Mouse (Mus musculus): ENCODE data around the gene Prkacb.

Gene Prkacb

DNA sequence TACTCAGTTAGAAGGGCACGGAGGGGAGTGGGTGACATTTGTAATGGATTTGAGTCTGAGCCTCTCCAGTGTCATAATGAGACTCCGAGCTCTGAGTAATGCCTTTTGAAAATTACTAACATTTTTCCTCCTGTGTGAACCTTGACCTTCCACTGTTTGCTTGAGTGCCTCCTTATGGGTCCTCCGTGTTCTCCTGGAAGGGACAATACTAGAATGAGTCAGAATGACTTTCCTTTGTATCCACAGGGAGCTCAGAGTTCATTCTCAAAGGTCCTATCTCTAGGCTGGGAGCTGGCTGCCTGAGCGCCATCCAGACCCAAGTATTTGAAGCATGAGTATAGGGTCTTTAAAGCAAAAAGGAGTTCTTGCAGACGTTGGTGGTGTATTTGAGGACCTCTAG is 94.5 kb downstream of the Prkacb start:
- DNase-seq = no peak

DNA sequence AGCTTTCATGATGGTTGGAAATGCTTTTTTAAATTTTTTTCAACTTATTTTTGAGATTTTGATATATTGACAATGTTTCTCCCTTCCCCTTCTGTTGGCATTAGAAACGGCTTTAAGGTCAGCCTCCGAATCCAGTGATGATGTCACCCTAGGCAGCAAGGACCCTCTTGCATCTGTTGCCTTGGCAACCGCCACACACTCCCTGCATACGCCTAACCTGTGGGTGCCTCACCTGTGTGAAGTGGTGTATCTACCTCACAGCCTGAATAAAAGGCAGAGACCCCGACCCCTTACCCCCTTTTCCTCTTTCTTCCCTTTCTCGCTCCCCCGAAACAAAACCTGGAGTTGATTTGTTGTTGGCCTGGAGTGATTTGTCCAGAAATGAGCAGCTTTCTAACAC is 100.5 kb downstream of the Prkacb start:
- no peak for DNase-seq

GRCm38 (mm10) chr3:146711559-146711958 is 101.2 kb downstream of the Prkacb start:
- DNase-seq = peak; percentile 24 to 28

DNA sequence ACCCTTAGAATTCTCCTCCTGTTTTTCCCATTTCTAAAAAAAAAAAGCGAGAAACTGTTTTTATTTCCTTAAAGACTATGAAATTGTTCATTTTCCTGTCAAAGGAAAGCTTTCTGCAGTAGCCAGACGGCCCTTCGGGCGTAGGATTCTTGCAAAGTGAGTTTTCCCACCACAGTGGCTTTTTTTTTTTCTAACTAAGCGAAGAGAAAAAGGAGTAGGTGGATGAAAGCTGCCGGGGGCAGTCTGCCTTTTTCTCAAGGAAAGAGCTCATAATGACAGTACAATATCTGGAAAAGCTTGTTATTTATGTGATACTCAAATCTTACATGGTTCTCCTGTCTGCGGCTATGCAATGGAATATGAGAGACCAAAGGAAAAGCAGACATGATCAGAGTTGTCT is 101.7 kb downstream of the Prkacb start:
- DNase-seq = no peak

DNA sequence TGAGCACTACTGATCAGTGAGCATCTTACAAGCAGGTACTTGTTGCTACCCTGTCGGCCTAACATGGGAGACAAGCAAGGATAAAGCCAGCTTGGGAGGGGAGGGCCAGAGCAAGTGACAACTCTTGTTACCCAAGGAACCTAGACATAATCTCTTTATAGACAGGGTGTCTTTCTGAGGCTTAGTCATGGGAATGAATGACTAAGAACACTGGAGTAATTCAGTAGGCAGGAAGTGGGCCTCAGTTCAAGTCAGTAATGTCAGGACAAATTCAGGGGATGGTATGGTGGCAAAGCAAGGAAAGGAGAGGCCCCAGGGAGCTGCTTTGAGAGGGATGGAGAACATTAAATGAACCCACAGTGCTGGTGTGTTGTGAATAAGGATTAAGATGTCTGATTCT is 103.7 kb downstream of the Prkacb start:
- DNase-seq = no peak

DNA sequence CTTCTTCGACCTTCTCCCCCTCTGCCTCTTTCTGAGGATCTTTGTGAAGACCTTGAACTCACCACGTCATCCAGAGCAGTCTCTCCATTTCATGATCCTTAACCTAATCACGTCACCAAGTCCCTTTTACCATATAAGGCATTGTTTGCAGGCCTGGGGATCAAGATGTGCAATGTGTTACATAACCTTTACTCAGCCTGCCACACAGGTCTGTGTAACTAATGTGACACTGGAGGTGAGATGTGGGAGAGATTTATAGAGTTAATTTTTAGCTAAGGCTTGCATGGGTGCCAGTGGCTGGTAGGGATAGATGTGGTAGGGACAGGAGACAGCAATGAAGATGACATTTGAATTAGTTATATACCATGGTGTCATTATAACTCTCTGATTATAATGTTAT is 104.4 kb downstream of the Prkacb start:
- DNase-seq = no peak

GRCm38 (mm10) chr3:146704099-146704498 is 108.7 kb downstream of the Prkacb start:
- DNase-seq = no peak

GRCm38 (mm10) chr3:146700051-146700450 is 112.7 kb downstream of the Prkacb start:
- no peak for DNase-seq

DNA sequence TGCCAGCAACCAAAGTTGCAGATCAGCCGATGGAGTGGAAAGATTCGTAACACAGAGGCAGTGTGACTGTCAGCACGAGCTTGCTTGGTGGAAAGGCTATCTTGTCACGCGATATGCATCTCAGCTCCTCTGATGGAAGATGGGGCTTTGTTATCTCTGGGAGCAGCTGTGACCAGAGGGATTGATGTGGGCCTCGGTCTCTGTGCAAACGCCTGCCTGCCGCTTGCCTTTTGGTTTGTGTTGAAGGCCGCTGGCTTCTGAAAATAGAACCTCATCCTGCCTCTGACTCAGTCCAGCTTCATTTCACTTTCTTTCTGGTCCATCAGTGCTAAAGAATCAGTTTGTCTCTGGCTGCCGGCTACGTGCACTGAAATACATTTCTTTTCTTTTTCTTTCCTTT is 113.8 kb downstream of the Prkacb start:
- DNase-seq = no peak

DNA sequence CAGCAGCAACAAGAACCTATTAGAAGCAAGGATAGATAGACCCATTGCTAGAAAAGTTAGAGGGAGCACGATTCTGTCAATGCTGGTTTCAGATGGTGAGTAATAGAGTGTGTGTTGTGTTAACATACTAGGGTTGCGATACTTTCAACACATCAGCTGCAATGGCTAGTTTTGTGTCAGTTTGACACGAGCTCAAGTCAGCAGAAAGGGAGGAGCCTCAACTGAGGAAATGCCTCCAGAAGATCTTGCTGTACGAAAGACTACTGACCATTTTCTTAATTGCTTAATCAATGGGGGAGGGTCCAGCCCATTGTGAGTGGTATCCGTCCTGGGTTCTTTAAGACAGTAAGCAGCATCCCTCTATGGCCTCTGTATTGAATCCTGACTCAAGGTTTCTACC is 120.2 kb downstream of the Prkacb start:
- DNase-seq = no peak

DNA sequence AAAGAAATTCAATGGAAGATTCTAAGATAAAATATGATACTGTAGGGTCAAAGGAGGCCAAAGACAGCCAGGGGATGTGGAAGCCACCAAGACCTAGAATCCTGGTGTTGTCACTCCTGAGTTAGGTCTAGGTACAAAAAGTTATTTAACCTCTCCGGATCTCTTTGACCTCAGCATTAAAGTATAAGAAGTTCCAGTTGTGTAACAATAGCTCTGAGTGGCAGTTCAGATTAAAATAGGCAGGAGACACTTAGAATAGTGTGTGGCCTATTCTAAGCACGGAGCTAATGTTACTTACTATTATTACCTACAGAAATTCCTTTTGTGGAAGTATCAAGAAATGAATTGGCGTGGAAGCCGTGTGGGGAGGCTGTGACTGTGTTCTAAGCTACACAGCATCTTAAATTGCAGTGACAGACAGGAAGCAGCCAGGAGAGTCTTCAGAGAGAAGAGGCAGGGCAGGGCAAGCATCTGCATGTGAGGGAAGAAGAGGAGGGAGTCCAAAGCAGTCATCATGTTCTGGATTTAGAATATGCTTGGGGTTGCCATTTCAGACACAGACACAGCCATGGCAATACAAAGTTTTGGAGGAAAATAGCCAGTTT is 125.6 kb downstream of the Prkacb start:
- DNase-seq = no peak

GRCm38 (mm10) chr3:146686428-146686827 is 126.4 kb downstream of the Prkacb start:
- no peak for DNase-seq

GRCm38 (mm10) chr3:146684811-146685675 is 127.7 kb downstream of the Prkacb start, which contains the start of gene Samd13:
Gene Samd13 (minus strand): TSS chr3:146685592.
- DNase-seq = peak; percentile 73 to 77

DNA sequence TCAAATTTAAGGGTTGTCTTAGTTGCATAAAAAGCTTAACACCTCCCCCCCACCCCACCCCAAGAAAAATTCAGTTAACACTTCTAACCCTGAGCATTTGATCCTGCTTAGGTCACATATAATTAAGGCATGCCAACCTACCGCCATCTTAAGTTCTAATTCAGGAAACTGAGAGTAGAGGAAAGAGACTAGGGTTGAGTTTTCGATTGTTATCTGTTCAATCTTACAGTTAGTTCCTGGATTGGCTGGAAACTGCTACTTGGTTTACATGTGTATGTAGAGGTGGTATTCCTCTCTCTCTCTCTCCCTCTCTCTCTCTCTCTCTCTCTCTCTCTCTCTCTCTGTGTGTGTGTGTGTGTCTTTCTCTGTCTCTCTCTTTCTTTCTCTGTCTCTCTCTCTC is 129.7 kb downstream of the Prkacb start:
- DNase-seq = no peak

DNA sequence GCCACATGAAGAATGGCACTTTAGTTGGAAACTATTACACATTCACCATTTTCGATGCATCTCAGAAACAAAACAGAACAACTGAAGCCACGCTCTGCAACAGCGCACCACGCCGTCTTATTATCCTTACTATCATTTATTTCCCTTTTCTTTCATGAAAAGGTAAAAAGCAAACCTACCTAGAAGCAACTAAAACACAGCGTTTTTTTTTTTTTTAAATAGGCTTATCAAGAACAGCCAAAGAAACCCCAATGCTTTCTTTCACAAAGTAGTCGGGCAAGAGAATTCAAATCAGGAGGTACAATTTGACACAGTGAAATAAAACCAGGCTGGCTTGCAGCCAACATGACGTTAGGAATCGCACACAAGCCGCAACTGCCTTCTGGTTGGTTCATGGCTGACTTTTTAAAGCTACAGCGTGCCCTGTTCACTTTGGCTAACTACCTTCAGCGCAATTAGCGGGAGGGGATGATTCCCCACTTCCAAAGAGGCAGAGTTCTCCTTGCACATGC is 130.6 kb downstream of the Prkacb start:
- peak; percentile 66 to 69 for DNase-seq

DNA sequence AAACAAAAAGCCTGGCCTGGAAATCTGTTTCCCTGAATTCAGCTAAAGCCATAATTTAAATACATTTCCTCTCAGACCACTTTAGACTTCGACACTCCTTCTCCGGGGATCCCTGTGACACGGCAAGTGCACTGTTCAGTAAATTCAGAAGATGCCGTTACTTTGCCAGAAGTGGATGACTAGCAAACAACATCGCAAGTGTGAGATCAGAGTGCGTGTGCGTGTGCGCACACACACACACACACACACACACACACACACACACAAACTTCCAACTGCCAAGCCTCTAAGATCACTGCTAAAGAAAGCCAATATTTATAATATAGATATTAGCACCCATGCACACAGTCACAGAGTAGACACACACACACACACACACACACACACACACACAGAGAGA is 131.1 kb downstream of the Prkacb start:
- no peak for DNase-seq

DNA sequence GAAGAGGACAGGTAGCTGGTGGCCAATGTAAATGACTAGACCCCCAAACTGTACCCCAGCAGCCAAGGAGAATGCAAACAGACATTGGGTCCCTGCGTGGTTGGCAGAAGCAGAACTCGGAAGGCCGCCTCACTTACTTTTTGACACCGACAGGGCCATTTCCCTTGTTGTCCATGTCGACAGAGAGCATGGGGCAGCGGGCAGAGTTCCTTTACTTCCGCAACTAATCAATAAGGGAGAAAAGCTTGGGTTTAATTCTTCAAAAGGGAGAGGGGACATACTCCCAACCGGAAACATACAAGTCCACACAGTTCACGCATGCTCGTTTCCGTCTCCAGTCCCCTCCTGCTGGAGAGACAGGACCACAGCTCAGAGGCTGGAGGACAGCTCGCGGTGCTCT is 132.2 kb downstream of the Prkacb start:
- no peak for DNase-seq

DNA sequence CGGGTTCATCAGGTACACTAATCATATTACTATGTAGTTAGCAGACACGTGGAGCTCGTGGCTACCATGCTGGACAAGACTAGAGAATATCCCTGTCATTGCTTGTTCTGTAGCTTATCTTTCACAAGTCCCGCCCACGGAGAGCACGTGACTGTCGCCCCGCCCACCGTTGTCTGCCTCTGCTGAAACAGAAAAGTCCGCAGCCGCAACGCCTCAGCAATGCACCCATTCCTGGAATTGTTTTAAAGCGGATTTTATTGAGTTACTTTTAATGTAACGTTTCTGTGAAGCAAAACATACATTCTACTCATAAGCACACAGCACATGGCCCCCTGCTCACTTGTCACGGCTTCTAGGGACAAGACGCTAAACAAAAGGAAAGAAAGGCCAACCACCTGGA is 133.1 kb downstream of the Prkacb start:
- DNase-seq = no peak

Data from cerebellum, postnatal 14 days (tissue).